Mouse (Mus musculus) embryonic facial prominence, embryonic 11.5 days (tissue): ENCODE data around the gene Cald1. TPM values are rescaled to one million over a fixed set of nuclear protein-coding genes. Genes with fewer than 3 reads are reported as not detected.

Source experiments
- ATAC-seq: fragments of 200-750 bp; cut with Nextera tagmentation; replicated peaks from 2 replicates; pipeline ENCODE4 v1.8.0; 2017; ENCODE audit warnings: low read depth; ENCODE audit not compliant: insufficient number of reproducible peaks, low FRiP score, low TSS enrichment
- DNase-seq: peaks from one replicate; pipeline ENCODE4 v3.0.0-alpha.2; 2015; ENCODE audit warnings: low spot score
- H3K27ac ChIP-seq: fragments of 300-500 bp; sonication (generic); replicated peaks from 2 replicates; pipeline ENCODE4 v1.5.1; 2014; ENCODE audit warnings: mild to moderate bottlenecking, low read depth, low read length, control low read depth
- H3K27me3 ChIP-seq: fragments of 300-500 bp; sonication (generic); 2 replicates; pipeline ENCODE4 v1.6.1; 2014; ENCODE audit warnings: mild to moderate bottlenecking, low read length, moderate library complexity, mixed read lengths; ENCODE audit not compliant: control insufficient read depth, insufficient read depth
- H3K36me3 ChIP-seq: fragments of 300-500 bp; sonication (generic); replicated peaks from 2 replicates; pipeline ENCODE4 v1.6.1; 2014; ENCODE audit warnings: low read depth, mild to moderate bottlenecking, low read length, moderate library complexity, mixed read lengths; ENCODE audit not compliant: control insufficient read depth, insufficient read depth
- H3K4me1 ChIP-seq: fragments of 300-500 bp; sonication (generic); 2 replicates; pipeline ENCODE4 v1.6.1; 2014; ENCODE audit warnings: low read length, mixed read lengths; ENCODE audit not compliant: control insufficient read depth, insufficient read depth
- H3K4me2 ChIP-seq: fragments of 300-500 bp; sonication (generic); 2 replicates; pipeline ENCODE4 v1.6.1; 2014; ENCODE audit warnings: low read depth, mild to moderate bottlenecking, control low read depth, low read length, moderate library complexity
- H3K4me3 ChIP-seq: fragments of 300-500 bp; sonication (generic); 2 replicates; pipeline ENCODE4 v1.5.1; 2014; ENCODE audit warnings: low read depth, low read length, control low read depth
- H3K9ac ChIP-seq: fragments of 300-500 bp; sonication (generic); replicated peaks from 2 replicates; pipeline ENCODE4 v1.6.1; 2014; ENCODE audit warnings: mild to moderate bottlenecking, control low read depth, low read length
- H3K9me3 ChIP-seq: fragments of 300-500 bp; sonication (generic); replicated peaks from 2 replicates; pipeline ENCODE4 v1.6.1; 2016; ENCODE audit warnings: mild to moderate bottlenecking, low read length, inconsistent platforms, mixed read lengths; ENCODE audit not compliant: control insufficient read depth
- WGBS: fragments of 180-500 bp; shearing (Covaris S2); extraction: QIAGEN DNeasy Blood & Tissue Kit; methylation state at CpG from one replicate; pipeline ENCODE4 v1.1.7; 2014; 5-methylcytosine and 5-hydroxymethylcytosine counted together
- polyA plus RNA-seq: library from polyadenylated mRNA; unstranded; fragments of >200 nt; fragmentation: Nextera tagmentation; extraction: Ambion mirVana; gene quantifications from 2 replicates; pipeline ENCODE4 v1.2.1, GENCODE M21; 2014

Gene Cald1
- polyA plus RNA-seq, 1 experiment from 2014 or later: 283 TPM

DNA sequence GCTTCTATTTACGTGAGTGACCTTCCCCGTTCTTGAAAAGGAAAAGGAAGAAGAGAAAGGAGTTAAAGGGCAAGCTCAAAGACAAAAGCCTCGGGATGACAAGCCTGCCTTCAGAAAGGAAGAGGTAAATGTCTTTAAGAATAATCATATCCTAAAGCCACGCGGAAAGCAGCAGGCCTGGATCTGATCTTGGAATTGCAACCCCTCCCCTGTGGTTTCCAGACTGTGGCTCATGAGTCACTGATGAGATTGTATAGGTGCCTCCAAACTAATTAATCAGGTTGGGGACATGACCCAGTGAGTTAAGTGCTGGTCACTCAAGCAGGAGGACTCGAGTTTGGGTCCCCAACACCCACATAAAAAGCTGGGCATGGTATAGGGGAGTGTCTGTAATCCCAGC is 149.5 kb downstream of the Cald1 start:
- Histone ChIP-seq H3K9ac (no peak overlapping the region), H3K9me3 (no peaks in the 10 kb centered on the region), H3K4me3 (no peak overlapping the region), H3K4me1 (no peaks in the 10 kb centered on the region), H3K27me3 (no peaks in the 10 kb centered on the region), H3K4me2 (no peak overlapping the region), H3K36me3 (peaks cover 2% of the 10 kb centered on the region), H3K27ac (no peak overlapping the region)
- DNase-seq: no peak
- WGBS: 79% methylated on average over 6 of the region's 6 CpGs
- no peak for ATAC-seq

DNA sequence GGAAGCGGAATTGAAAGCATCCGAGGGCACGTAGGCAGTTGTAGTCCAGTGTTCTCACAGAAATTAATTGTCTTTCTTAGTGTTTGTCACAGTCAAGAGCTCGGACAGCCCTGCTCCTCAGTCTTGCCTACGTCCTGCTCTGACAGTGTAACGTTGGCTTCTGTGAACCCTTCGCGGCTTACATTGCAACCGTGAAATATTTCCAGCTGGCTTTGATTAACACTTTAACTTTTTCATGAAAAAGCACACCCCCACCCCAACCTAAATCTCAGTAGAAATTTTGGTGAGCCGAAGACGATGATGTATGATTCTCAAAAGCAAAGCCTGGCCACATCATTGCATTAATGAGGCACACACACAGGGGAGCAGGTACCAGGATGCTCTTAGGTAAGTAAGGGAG is 150.3 kb downstream of the Cald1 start:
- Histone ChIP-seq H3K4me3 (no peak overlapping the region), H3K27me3 (no peaks in the 10 kb centered on the region), H3K9ac (no peak overlapping the region), H3K27ac (no peak overlapping the region), H3K9me3 (no peaks in the 10 kb centered on the region), H3K4me1 (no peaks in the 10 kb centered on the region), H3K36me3 (peaks cover 2% of the 10 kb centered on the region), H3K4me2 (no peak overlapping the region)
- WGBS: 63% methylated on average over 11 of the region's 11 CpGs
- DNase-seq: peak; percentile 61
- ATAC-seq: no peak

DNA sequence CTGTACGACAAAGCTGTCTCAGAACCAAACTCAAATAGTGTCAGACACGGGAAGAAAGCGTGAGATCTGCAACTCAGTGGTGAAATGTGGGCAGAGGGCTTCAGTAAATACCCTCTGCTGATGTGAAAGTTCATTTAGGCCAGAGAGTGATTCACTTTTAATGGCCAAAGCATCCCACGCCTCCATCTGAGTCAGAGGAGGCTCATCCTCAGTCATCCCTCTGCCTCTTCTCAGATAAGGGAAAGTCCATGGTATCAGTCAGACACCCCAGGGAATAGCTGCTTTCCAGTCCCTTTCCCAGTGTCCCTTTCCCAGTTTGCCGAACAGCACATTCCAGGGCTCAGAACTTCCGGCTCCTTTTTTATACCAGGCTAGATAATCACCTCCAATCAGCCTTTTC is 151.2 kb downstream of the Cald1 start:
- Histone ChIP-seq H3K9me3 (no peaks in the 10 kb centered on the region), H3K4me3 (no peak overlapping the region), H3K9ac (no peak overlapping the region), H3K36me3 (peaks cover 2% of the 10 kb centered on the region), H3K27me3 (no peaks in the 10 kb centered on the region), H3K4me2 (no peak overlapping the region), H3K27ac (no peak overlapping the region), H3K4me1 (no peaks in the 10 kb centered on the region)
- ATAC-seq (no peak), DNase-seq (no peak)
- whole genome bisulfite sequencing: 75% methylated on average over 6 of the region's 6 CpGs

DNA sequence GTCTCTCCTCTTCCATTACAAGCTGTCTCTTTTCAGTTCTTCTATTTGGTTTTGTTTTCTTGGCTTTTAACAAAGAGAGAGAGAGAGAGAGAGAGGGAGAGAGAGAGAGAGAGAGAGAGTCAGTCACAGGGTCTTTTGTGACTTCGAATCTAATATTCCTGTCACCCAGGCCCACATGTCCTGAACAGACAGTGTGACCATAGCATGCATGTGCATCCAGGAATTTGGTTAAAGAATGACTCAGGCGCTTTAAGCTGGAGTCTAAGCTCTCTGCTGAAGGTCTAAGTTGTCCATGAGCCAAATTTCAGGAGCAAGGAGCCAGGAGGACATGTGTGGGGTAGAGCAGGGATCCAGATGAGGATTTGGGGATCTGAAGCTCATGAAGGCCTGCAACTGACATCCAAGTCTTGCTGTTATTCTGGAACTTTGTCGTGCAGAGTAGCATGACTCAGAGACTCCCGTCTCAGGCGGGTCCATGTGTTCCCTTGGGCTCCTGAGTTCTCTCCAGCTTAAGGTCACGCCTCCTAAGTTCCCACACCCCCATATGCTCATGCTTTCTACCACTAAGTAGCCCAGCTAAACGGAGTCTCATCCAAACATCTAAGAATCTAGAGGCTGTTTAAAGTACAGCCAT is 152.3 kb downstream of the Cald1 start:
- WGBS: 79% methylated on average over 7 of the region's 7 CpGs
- H3K27me3 ChIP-seq: no peaks in the 10 kb centered on the region
- ATAC-seq (no peak), DNase-seq (no peak)
- no peak overlapping the region for H3K4me2 ChIP-seq
- no peak overlapping the region for H3K4me3 ChIP-seq
- no peak overlapping the region for H3K27ac ChIP-seq
- no peaks in the 10 kb centered on the region for H3K9me3 ChIP-seq
- peaks cover 2% of the 10 kb centered on the region for H3K36me3 ChIP-seq
- H3K9ac ChIP-seq: no peak overlapping the region
- H3K4me1 ChIP-seq: no peaks in the 10 kb centered on the region

DNA sequence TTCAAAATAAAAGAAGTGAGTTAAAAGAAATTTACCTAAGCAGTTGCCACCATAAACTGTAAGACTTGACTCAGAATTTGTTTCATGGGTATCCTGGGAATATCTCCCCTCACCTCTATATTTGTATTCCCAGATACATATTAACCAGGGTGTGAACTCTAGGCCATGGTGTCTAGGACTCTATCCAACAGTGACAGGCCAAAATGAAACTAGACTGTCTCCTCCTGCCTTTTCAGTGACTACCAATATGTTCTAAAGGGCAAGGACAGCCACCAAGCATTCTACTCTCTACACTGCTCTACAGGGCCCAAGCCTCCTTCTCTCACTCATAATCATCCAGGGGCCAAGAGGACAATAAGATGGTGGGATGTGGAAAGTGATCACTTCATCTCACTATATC is 153.3 kb downstream of the Cald1 start:
- ATAC-seq (no peak), DNase-seq (no peak)
- H3K9ac ChIP-seq: no peak overlapping the region
- H3K4me1 ChIP-seq: no peaks in the 10 kb centered on the region
- H3K4me2 ChIP-seq: no peak overlapping the region
- no peaks in the 10 kb centered on the region; the same call in 1 of the 2 replicates for H3K36me3 ChIP-seq
- H3K27ac ChIP-seq: no peak overlapping the region
- H3K4me3 ChIP-seq: no peak overlapping the region
- H3K9me3 ChIP-seq: no peaks in the 10 kb centered on the region
- H3K27me3 ChIP-seq: no peaks in the 10 kb centered on the region

GRCm38 (mm10) chr6:34754448-34754847 is 156.1 kb downstream of the Cald1 start:
- Histone ChIP-seq H3K4me1 (no peaks in the 10 kb centered on the region), H3K36me3 (no peaks in the 10 kb centered on the region; the same call in none of the 2 replicates), H3K27me3 (no peaks in the 10 kb centered on the region), H3K9ac (no peak overlapping the region), H3K27ac (no peak overlapping the region), H3K4me3 (no peak overlapping the region), H3K4me2 (no peak overlapping the region), H3K9me3 (no peaks in the 10 kb centered on the region)
- 31% methylated on average over 5 of the region's 5 CpGs for WGBS
- ATAC-seq: peak; percentile 79; the same call in 1 of the 2 replicates
- peak; percentile 83 for DNase-seq

DNA sequence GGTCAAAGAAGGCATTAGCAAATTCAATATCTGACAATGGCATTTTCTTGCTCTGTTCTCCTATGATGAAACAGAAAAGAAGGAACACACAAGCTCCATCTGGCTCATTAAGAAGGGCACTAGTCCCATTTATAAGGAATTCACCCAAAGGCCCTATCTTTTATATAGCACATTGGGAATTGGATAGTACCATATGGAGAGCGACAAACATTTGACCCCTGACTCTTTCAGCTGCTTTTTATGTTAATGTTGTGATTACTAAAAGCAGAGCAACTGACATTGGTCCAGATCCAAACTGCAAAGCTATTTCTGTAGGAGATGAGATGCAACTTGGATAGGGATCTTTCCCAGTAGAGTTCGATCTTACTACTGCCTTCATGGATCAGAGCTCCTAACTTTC is 160.0 kb downstream of the Cald1 start:
- WGBS: 83% methylated on average over 2 of the region's 2 CpGs

DNA sequence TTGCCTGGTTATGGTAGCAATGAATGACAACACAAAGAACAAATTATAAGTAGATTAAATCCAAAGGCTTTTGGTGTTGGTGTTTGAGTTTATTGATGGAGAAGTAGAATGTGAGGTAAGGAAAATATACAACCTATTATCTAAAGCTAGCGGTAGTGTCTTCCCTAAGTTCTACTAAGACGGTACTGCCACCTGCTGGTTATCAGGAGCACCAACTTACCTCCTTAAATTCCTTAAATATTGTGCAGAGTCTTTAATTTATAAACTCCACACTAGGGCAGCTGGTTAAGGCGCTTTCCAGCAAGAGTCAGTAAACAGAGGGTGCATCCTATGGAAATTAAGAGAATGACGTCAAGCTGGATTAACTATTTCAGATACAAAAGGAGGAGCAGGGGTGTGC is 161.7 kb downstream of the Cald1 start:
- Histone ChIP-seq H3K4me1 (no peaks in the 10 kb centered on the region), H3K9me3 (no peaks in the 10 kb centered on the region), H3K36me3 (no peaks in the 10 kb centered on the region; the same call in none of the 2 replicates), H3K4me3 (no peak overlapping the region), H3K27me3 (no peaks in the 10 kb centered on the region), H3K9ac (no peak overlapping the region), H3K27ac (no peak overlapping the region), H3K4me2 (no peak overlapping the region)
- WGBS: 47% methylated on average over 4 of the region's 4 CpGs
- DNase-seq (peak; percentile 82), ATAC-seq (no peak)

More for the DNA sequence above, 160.0 kb downstream of the Cald1 start:
- ATAC-seq: no peak
- Histone ChIP-seq H3K9me3 (no peaks in the 10 kb centered on the region), H3K4me1 (no peaks in the 10 kb centered on the region), H3K4me2 (no peak overlapping the region), H3K9ac (no peak overlapping the region), H3K27me3 (no peaks in the 10 kb centered on the region), H3K4me3 (no peak overlapping the region), H3K36me3 (no peaks in the 10 kb centered on the region; the same call in none of the 2 replicates), H3K27ac (no peak overlapping the region)
- DNase-seq: no peak
